Mouse (Mus musculus) heart, adult 2 months (tissue): ENCODE measurements at regions not wholly inside any gene's neighbourhood (a gene's known extent, or its start where the extent isn't known, plus 50 kb on each side); places are given as distances from the start of the nearest gene placed in this dataset.

Source experiments
- CTCF ChIP-seq: fragments of 200-600 bp; IDR thresholded peaks from 2 replicates; pipeline ENCODE4 v1.8.1; 2022; ENCODE audit warnings: antibody characterized with exemption, mild to moderate bottlenecking, moderate library complexity
- EP300 ChIP-seq: fragments of 200-500 bp; IDR thresholded peaks from 2 replicates; pipeline ENCODE4 v1.6.1; 2011; ENCODE audit warnings: low read depth, low read length, control low read depth; ENCODE audit not compliant: insufficient read depth
- POLR2A ChIP-seq: fragments of 200-500 bp; IDR thresholded peaks from 2 replicates; pipeline ENCODE4 v1.6.1; 2011; ENCODE audit warnings: mild to moderate bottlenecking, low read depth, low read length, control low read depth; ENCODE audit not compliant: insufficient read depth

GRCm38 (mm10) chr1:120715105-120715877, 113.1 kb downstream of the En1 start:
- TF ChIP-seq POLR2A (no peak), CTCF (no peak), EP300 (no peak)
